Mouse (Mus musculus) lung, embryonic 15.5 days (tissue): ENCODE data around the gene Tmem39b. TPM values are rescaled to one million over a fixed set of nuclear protein-coding genes. Genes with fewer than 3 reads are reported as not detected.
A peak's percentile ranks its signal among the peaks of the same experiment; 100 is the strongest.
"Not testable (repeated sequence)": the region's sequence is repeated elsewhere in the genome, so short reads cannot be mapped to it uniquely, and the experiment has no call there.

Experiments
- ATAC-seq: fragments of 200-750 bp; cut with Nextera tagmentation; 2 replicates; pipeline ENCODE4 v1.8.0; 2017; ENCODE audit warnings: moderate number of reproducible peaks, borderline replicate concordance; ENCODE audit not compliant: low FRiP score, low TSS enrichment; ENCODE audit errors: extremely low read depth
- H3K27ac ChIP-seq: fragments of 300-500 bp; sonication (generic); 2 replicates; pipeline ENCODE4 v1.5.1; 2015; ENCODE audit warnings: moderate library complexity, mild to moderate bottlenecking, inconsistent platforms
- H3K27me3 ChIP-seq: fragments of 300-500 bp; sonication (generic); 2 replicates; pipeline ENCODE4 v1.6.1; 2015; ENCODE audit warnings: inconsistent platforms
- H3K36me3 ChIP-seq: fragments of 300-500 bp; sonication (generic); 2 replicates; pipeline ENCODE4 v1.6.1; 2015; ENCODE audit warnings: inconsistent platforms
- H3K4me1 ChIP-seq: fragments of 300-500 bp; sonication (generic); 2 replicates; pipeline ENCODE4 v1.6.1; 2015; ENCODE audit warnings: inconsistent platforms
- H3K4me2 ChIP-seq: fragments of 300-500 bp; sonication (generic); 2 replicates; pipeline ENCODE4 v1.6.1; 2015; ENCODE audit warnings: inconsistent platforms, mild to moderate bottlenecking, moderate library complexity
- H3K4me3 ChIP-seq: fragments of 300-500 bp; sonication (generic); 2 replicates; pipeline ENCODE4 v1.5.1; 2015; ENCODE audit warnings: mild to moderate bottlenecking, inconsistent platforms
- H3K9ac ChIP-seq: fragments of 300-500 bp; sonication (generic); 2 replicates; pipeline ENCODE4 v1.6.1; 2015; ENCODE audit warnings: inconsistent platforms
- H3K9me3 ChIP-seq: fragments of 300-500 bp; sonication (generic); 2 replicates; pipeline ENCODE4 v1.6.1; 2016; ENCODE audit warnings: inconsistent platforms
- WGBS: fragments of 180-500 bp; shearing (Covaris S2); methylation state at CpG from one replicate; pipeline ENCODE4 v1.1.7; 2015; 5-methylcytosine and 5-hydroxymethylcytosine counted together
- polyA plus RNA-seq: library from polyadenylated mRNA; unstranded; fragments of >200 nt; fragmentation: Nextera tagmentation; extraction: Ambion mirVana; gene quantifications from 2 replicates; pipeline ENCODE4 v1.2.1, GENCODE M21; 2015

The Tmem39b gene
- polyA plus RNA-seq, 1 experiment from 2014 or later: 13.6 TPM

DNA sequence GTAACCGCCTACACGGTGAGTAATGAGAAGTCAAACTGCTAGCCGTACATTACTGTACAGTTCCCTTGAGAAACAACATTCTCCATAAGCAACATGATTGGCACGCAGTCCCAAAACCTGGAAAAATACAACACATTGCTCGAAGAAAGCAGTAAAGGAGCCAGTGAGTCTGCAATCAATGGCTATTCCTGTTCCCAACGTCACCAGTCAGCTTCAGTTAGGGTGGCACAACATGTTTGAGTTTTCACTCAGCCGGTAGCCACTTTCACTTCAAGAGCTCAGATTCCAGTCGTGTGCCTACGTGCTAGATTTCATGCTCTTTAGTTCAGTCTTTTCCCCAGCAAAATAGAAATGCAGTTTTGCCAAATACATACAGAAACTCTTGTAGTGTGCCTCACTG lies 19.7 kb upstream of the Tmem39b start:
- Histone ChIP-seq H3K9me3 (no peaks in the 10 kb centered on the region), H3K4me1 (no peaks in the 10 kb centered on the region), H3K9ac (no peak overlapping the region), H3K36me3 (peaks cover 83% of the 10 kb centered on the region), H3K27ac (no peak overlapping the region), H3K4me2 (no peak overlapping the region), H3K27me3 (no peaks in the 10 kb centered on the region), H3K4me3 (no peak overlapping the region)
- WGBS: 85% methylated on average over 9 of the region's 9 CpGs
- no peak for ATAC-seq

DNA sequence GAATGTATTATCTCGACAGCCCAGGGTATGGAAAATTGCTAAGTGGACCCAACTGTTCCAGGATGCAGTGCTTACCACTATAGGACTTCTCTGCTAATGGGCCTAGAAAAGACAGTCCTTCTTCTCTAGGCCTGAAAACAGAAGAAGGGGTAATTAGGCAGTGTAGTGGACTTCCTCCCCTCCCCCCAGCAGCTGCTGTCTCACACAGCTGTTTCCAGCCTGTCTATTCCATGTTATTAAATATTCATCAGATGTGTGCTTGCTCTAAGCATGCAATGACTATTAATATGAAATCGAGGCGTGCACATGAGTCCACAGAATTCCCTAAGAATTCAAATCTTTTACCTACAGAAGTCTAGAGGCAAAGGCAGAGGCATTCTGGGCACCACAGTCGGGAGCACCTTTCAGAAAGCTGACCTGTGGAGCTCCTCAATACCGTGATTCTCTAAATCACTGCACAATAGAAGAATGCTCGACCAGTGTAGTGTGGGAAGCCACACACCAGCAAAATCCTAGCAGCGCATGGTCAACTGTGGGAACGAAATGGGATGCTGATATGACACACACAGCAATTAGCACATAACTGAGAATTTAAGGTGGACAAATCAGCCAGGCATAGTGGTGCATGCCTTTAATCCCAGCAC lies 13.0 kb upstream of the Tmem39b start:
- WGBS: 85% methylated on average over 8 of the region's 8 CpGs
- H3K36me3 ChIP-seq: peaks cover 88% of the 10 kb centered on the region
- no peak overlapping the region for H3K4me3 ChIP-seq
- H3K9ac ChIP-seq: no peak overlapping the region
- no peaks in the 10 kb centered on the region for H3K9me3 ChIP-seq
- no peaks in the 10 kb centered on the region for H3K4me1 ChIP-seq
- no peak for ATAC-seq
- no peaks in the 10 kb centered on the region for H3K27me3 ChIP-seq
- no peak overlapping the region for H3K4me2 ChIP-seq
- H3K27ac ChIP-seq: no peak overlapping the region

DNA sequence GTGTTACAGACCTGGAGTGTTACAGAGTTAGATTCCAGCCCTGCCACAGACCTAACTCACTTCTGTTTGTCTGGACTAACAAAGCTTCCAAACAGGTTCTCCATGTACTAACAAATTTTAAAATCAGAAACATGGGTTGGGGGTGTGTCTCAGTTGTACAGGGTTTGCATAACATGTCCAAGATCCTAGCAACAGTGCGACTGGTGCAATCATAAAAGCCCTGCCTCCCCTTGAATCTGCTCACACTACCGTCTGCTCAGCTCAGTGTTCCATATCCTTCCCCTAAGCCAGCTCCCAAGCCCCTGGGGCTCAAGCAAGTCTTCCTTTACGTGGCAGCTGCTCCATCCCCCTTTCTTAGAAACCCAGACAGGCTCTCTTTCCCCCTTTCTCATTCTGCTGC lies 10.1 kb upstream of the Tmem39b start:
- peaks cover 78% of the 10 kb centered on the region for H3K36me3 ChIP-seq
- no peaks in the 10 kb centered on the region for H3K9me3 ChIP-seq

DNA sequence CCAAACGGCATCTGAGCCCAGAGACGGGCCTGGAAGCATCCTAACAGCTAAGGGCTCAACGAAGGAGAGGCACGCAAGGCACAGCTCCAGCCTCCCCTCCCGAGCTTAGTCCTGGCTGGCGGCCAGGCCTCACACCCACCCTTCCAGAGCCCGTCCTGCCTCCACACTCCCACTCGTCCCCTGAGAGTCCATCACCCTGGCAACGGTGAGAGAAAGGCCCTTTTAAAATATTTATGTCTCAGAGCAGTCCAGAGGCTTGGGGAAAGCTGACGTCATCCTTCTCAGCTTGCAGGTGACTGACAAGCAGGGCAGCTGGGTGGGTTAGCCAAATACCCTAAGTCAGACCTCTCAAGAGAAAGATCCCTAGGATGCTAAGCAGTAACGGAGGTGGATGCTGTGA lies 5.8 kb upstream of the Tmem39b start:
- Histone ChIP-seq H3K4me3 (no peak overlapping the region), H3K27me3 (no peaks in the 10 kb centered on the region), H3K36me3 (peaks cover 37% of the 10 kb centered on the region), H3K4me1 (peaks cover 26% of the 10 kb centered on the region), H3K4me2 (0 out of 2 replicates have a peak overlapping the region, but pooled peaks have one; percentile 18), H3K9ac (no peak overlapping the region), H3K27ac (peak overlapping the region; percentile 57), H3K9me3 (no peaks in the 10 kb centered on the region)
- ATAC-seq: peak; percentile 83
- WGBS: 4% methylated on average over 11 of the region's 11 CpGs

More for the DNA sequence above, 10.1 kb upstream of the Tmem39b start:
- H3K4me1 ChIP-seq: peaks cover 20% of the 10 kb centered on the region
- H3K9ac ChIP-seq: no peak overlapping the region
- WGBS: 64% methylated on average over 3 of the region's 3 CpGs
- ATAC-seq: no peak
- no peak overlapping the region for H3K4me2 ChIP-seq
- no peak overlapping the region for H3K4me3 ChIP-seq
- no peak overlapping the region for H3K27ac ChIP-seq
- no peaks in the 10 kb centered on the region for H3K27me3 ChIP-seq

DNA sequence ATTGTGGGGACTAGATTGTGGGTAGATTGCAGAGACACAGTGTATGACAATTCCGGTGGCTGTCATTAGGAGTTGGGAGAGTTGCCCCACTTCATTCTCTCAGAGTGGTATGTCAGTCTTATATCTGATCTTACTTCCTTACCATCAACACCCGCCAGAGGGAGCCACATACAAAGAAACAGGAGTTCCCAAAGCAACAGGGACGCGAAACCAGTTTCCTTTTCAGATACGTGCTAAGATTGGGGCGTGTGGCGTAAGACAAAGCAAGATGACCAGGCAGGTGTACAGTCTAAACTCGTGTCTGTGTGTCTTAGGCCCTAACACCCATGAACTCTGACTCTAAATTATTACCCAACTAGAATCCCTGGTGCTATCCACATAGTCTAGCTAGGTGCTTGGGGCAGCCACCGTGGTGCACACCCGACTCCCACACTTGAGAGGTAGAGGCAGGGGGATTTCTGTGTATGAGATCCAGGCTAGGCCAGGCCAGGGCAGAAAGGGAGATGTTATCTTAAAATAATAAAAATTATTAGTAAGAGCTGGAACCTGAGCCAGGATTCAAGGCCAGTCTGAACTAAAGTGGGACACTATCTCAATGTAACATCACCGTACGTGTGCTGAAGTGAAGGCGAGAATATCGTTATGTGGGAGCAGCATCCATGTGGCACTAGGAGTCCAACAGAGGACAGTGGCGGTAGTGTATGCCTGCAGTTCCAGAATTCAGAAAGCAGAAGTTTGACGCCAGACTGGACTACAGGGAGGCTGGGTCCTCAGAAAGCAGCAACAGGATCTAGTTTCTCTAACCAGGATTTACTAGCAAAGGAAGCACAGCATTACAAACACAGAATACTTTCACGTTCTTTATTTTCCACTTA lies 5.1 kb upstream of the Tmem39b start:
- H3K4me2 ChIP-seq: peak overlapping the region; percentile 18
- H3K4me3 ChIP-seq: no peak overlapping the region
- no peaks in the 10 kb centered on the region for H3K27me3 ChIP-seq
- peaks cover 29% of the 10 kb centered on the region for H3K4me1 ChIP-seq
- H3K27ac ChIP-seq: peak overlapping the region; percentile 57
- H3K9me3 ChIP-seq: no peaks in the 10 kb centered on the region
- 47% methylated on average over 17 of the region's 17 CpGs for WGBS
- peaks cover 34% of the 10 kb centered on the region for H3K36me3 ChIP-seq
- ATAC-seq: 0 out of 2 replicates have a peak, but pooled peaks have one; percentile 3
- H3K9ac ChIP-seq: no peak overlapping the region

DNA sequence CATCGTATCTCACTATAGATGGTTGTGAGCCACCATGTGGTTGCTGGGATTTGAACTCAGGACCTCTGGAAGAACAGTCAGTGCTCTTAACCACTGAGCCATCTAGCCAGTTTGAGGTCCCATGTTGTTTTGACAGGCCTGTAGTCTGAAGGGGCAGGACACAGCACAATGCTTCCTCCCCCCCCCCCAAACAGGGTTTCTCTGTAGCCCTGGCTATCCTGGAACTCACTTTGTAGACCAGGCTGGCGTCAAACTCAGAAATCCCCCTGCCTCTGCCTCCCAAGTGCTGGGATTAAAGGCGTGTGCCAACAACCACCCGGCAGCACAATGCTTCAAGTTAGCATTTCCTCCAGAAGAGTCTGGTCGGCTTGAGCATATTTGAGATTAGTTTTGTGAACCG lies 4.0 kb upstream of the Tmem39b start:
- H3K4me2 ChIP-seq, H3K9ac ChIP-seq, H3K27ac ChIP-seq, H3K9me3 ChIP-seq, ATAC-seq, H3K4me3 ChIP-seq, H3K27me3 ChIP-seq: not testable (repeated sequence)
- Histone ChIP-seq H3K36me3 (peaks cover 23% of the 10 kb centered on the region), H3K4me1 (peaks cover 34% of the 10 kb centered on the region)
- WGBS: 85% methylated on average over 6 of the region's 6 CpGs

DNA sequence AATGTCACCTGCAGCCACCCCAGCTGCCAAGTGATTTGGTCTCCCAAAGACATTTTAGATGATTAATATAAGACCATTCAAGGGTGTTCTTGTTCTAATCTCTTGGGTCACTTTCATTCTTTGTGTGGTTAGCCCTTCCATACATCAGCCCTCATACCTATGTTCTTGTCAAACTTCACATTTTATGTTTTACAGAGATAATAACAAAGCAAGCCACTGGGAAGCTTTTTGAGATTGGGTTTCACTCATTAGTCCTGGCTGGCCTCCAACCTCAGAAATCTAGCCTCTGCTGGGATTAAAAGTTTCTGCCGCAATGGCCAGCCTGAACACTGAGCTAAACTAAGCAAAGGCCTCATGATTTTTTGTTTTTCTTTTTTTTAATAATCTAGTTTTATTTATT lies 3.6 kb upstream of the Tmem39b start:
- Histone ChIP-seq H3K27ac (no peak overlapping the region), H3K9ac (no peak overlapping the region), H3K36me3 (peaks cover 19% of the 10 kb centered on the region), H3K9me3 (no peaks in the 10 kb centered on the region), H3K4me1 (peaks cover 38% of the 10 kb centered on the region), H3K4me2 (no peak overlapping the region), H3K27me3 (no peaks in the 10 kb centered on the region), H3K4me3 (no peak overlapping the region)
- no peak for ATAC-seq
- WGBS: 54% methylated on average over 1 of the region's 1 CpGs

DNA sequence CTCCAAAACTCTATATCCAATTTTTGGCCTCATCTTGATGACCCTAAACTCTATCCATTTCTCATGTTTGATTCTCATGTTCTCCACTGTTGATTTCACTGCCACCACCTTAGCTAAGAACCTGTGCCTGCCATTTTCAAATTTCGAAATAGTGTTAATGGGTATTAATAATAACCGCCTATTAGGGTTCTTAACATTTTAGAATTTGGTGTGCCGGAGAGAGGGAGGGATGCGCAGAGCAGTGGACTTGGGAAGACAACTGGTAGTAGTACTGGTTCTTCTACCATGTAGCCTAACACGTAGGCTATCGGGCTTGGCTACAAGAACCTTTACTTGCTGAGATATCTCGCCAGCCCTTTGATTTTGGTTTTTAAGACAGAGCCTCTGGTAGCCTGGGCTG lies 553 bp upstream of the Tmem39b start:
- H3K4me2 ChIP-seq: peak overlapping the region; percentile 84
- no peaks in the 10 kb centered on the region for H3K27me3 ChIP-seq
- peak overlapping the region; percentile 83 for H3K27ac ChIP-seq
- H3K36me3 ChIP-seq: peaks cover 16% of the 10 kb centered on the region
- H3K9ac ChIP-seq: peak overlapping the region; percentile 68
- H3K9me3 ChIP-seq: no peaks in the 10 kb centered on the region
- 76% methylated on average over 7 of the region's 7 CpGs for WGBS
- H3K4me3 ChIP-seq: peak overlapping the region; percentile 68
- H3K4me1 ChIP-seq: peaks cover 24% of the 10 kb centered on the region
- no peak for ATAC-seq

DNA sequence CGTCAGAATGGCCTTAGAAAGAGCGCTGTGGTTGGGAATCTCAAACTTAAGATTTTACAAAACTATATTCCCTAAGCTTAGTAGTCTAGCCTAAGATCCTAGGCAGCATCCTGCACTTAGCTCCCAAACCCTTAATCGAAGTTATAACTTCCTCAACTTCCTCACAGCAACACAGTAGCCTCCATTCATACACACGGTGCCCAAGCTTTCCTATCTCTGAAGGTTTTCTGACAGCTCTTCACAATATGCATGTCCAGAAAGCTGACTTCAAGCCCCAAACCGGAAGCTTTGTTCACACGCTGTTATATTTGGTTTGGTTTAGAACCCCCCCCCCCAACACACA lies 852 bp downstream of the Tmem39b start:
- Histone ChIP-seq H3K27me3 (no peaks in the 10 kb centered on the region), H3K9me3 (no peaks in the 10 kb centered on the region), H3K4me3 (peak overlapping the region; percentile 68), H3K27ac (peak overlapping the region; percentile 83), H3K36me3 (peaks cover 27% of the 10 kb centered on the region), H3K4me1 (peaks cover 18% of the 10 kb centered on the region), H3K9ac (peak overlapping the region; percentile 68), H3K4me2 (peak overlapping the region; percentile 84)
- no peak for ATAC-seq
- 18% methylated on average over 6 of the region's 6 CpGs for WGBS

DNA sequence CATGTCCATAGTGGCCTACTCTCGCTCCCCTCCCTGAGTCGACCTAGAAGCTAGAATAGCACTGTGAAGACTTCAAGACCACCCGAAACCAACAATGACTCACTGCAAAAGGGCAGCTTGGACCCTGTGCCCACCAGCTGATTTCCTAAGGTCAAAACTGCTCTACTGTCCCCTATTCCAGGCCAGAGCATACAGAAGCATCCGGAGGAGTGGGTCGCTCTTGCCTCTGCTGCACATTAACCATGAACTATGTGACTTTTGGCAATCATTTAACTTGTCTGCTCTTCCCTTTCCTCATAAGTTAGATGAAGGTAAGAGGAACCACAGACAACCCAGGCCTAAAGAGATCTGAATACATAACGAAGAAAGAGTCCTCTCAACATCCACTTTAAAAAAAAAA lies 12.1 kb downstream of the Tmem39b start:
- Histone ChIP-seq H3K4me3 (no peak overlapping the region), H3K27me3 (no peaks in the 10 kb centered on the region), H3K4me1 (no peaks in the 10 kb centered on the region), H3K27ac (no peak overlapping the region), H3K9me3 (no peaks in the 10 kb centered on the region), H3K9ac (no peak overlapping the region), H3K36me3 (peaks cover 67% of the 10 kb centered on the region), H3K4me2 (no peak overlapping the region)
- 93% methylated on average over 6 of the region's 6 CpGs for WGBS
- ATAC-seq: no peak

DNA sequence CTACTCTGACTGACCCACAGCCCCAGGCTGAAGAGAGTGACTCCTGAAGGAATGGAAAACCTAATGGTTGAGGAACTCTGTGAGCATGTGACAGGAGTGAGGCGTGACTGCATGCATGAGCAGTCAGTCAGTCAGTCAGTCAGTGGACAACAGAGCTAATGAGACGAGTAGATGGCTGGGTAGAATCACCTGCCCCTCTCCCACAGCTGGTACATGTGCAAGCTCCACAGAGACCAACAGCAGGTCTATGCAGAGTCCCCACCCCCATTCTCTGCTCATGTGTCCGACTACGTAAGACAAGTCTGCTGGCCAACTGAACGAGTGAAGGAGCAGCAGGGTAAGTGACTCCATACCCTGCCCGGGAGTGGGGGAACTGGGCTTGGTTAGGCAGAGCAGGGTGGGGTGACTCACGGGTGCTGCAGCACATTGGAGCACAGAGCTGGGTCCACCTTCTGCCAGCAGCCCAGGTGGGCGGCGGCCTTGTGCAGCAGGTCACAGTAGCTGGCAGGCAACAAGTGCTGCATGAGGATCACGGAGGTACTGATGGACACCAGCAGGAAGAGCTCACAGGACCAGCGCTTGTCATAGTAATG lies 12.6 kb downstream of the Tmem39b start:
- Histone ChIP-seq H3K9ac (no peak overlapping the region), H3K27ac (no peak overlapping the region), H3K36me3 (peaks cover 70% of the 10 kb centered on the region), H3K4me2 (no peak overlapping the region), H3K4me3 (no peak overlapping the region), H3K4me1 (no peaks in the 10 kb centered on the region), H3K9me3 (no peaks in the 10 kb centered on the region), H3K27me3 (no peaks in the 10 kb centered on the region)
- ATAC-seq: no peak
- WGBS: 84% methylated on average over 11 of the region's 11 CpGs

DNA sequence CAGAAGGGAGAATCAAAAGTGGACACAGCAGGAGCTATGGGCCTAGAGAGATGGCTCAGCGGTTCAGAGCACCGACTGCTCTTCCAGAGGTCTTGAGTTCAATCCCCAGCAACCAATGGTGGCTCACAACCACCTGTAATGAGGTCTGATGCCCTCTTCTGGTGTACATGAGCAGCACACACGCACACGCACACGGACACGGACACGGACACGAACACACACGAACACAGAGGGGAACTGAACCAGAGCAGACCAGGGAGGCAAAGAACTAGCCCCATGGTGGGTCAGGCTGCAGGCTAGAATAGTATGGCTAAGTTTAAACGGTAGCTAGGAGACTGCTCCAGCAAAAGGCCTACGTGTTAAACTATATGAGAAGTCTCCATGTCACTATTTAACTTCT lies 14.8 kb downstream of the Tmem39b start:
- no peak for ATAC-seq
- Histone ChIP-seq H3K9me3 (no peaks in the 10 kb centered on the region), H3K9ac (no peak overlapping the region), H3K27ac (no peak overlapping the region), H3K27me3 (no peaks in the 10 kb centered on the region), H3K36me3 (peaks cover 67% of the 10 kb centered on the region), H3K4me1 (no peaks in the 10 kb centered on the region), H3K4me3 (no peak overlapping the region), H3K4me2 (no peak overlapping the region)
- WGBS: 93% methylated on average over 11 of the region's 11 CpGs
